In the genomic region with DNA sequence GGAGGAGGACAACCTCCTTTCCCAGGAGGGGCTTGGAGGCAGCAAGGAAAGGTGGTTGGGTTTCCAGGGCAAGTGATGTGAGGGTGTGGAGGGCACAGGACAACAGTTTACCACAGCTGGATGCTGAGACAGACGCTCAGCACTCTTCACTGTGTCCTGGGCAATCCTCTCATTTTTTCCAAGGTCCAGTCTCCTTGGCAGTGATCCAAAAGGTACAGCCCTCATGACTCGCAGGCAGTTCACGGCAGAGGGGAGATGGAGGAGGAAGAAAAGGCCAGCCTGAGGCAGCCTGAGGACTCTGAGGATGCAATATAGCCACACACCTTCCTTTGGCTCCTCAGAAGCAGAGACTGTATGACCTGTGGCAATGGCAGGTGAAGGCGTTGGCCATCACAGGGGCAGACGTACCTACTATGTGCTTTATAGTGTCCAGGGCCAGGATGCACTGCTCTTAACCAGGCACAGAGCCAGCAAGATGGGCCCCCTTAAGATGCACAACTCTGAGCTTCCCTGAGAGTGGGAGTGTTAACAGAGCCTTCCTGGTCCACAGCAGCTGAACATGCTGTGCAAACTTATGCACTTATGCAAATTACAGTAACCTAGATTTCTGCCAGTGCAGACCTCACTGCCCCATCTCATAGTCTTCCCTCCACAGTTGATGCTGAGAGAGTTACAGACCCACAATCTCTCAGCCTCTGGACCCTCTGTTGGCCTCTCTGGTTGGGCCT, we compare ENCODE assay signal across 25 mouse cellular contexts.
DNase-seq lines count a peak whose midpoint lies in the region; ATAC-seq and TF ChIP-seq lines count a peak whose summit lies in the region.
"Had no signal": no experiment of that assay in that cellular context is flagged by ENCODE, and none has a peak within 500 bp of the region (broad histone marks: within the 10 kb centered on the region; RNA-seq: fewer than 3 reads in every experiment).

No protein-coding gene starts in this region.

- 0 out of 2 replicates have a peak overlapping the region, but pooled peaks have one; percentile 50 for H3K27ac ChIP-seq in limb, embryonic 12.5 days
- no peak overlapping the region for H3K27ac ChIP-seq in limb, embryonic 10.5 days
- H3K27ac ChIP-seq in midbrain, embryonic 10.5 days (replicated peaks): peak overlapping the region; percentile 33; the same call in 1 of the 2 replicates
- no peak overlapping the region for H3K27ac ChIP-seq in midbrain, postnatal 0 days (ENCODE audit: low read depth, low read length)
- peak overlapping the region; percentile 48; the same call in 1 of the 2 replicates for H3K27ac ChIP-seq in embryonic facial prominence, embryonic 10.5 days (replicated peaks)
- H3K27ac ChIP-seq: forebrain, embryonic 10.5 days; forebrain, embryonic 13.5 days; gastrocnemius, adult 2 months; heart, embryonic 13.5 days; hindbrain, embryonic 14.5 days; hindbrain, postnatal 0 days had no signal

- no peaks in the 10 kb centered on the region for H3K9me3 ChIP-seq in limb, embryonic 12.5 days
- H3K9me3 ChIP-seq in limb, embryonic 10.5 days (replicated peaks): no peaks in the 10 kb centered on the region
- H3K9me3 ChIP-seq in midbrain, embryonic 10.5 days (replicated peaks): no peaks in the 10 kb centered on the region
- H3K9me3 ChIP-seq in midbrain, postnatal 0 days (ENCODE audit: low read length): no peaks in the 10 kb centered on the region
- H3K9me3 ChIP-seq in embryonic facial prominence, embryonic 10.5 days: no peaks in the 10 kb centered on the region
- H3K9me3 ChIP-seq: forebrain, embryonic 10.5 days; forebrain, embryonic 13.5 days; heart, embryonic 13.5 days had no signal

- no peak for TF ChIP-seq CTCF in midbrain, postnatal 0 days (IDR thresholded peaks at IDR 0.05)

- no peak overlapping the region for H3K4me2 ChIP-seq in limb, embryonic 12.5 days
- no peak overlapping the region for H3K4me2 ChIP-seq in midbrain, postnatal 0 days (ENCODE audit: low read depth, low read length, poor library complexity, severe bottlenecking)
- H3K4me2 ChIP-seq: forebrain, embryonic 13.5 days; heart, embryonic 13.5 days; hindbrain, embryonic 14.5 days had no signal

- H3K4me1 ChIP-seq in limb, embryonic 12.5 days (replicated peaks): peaks cover 22% of the 10 kb centered on the region
- H3K4me1 ChIP-seq in limb, embryonic 10.5 days: peaks cover 16% of the 10 kb centered on the region
- peaks cover 11% of the 10 kb centered on the region for H3K4me1 ChIP-seq in midbrain, embryonic 10.5 days
- no peaks in the 10 kb centered on the region for H3K4me1 ChIP-seq in midbrain, postnatal 0 days (ENCODE audit: insufficient read depth, low read length)
- H3K4me1 ChIP-seq in embryonic facial prominence, embryonic 10.5 days: peaks cover 22% of the 10 kb centered on the region
- H3K4me1 ChIP-seq: forebrain, embryonic 13.5 days; heart, embryonic 13.5 days had no signal

- H3K4me3 ChIP-seq in limb, embryonic 12.5 days (replicated peaks): no peak overlapping the region
- H3K4me3 ChIP-seq in limb, embryonic 10.5 days: no peak overlapping the region
- H3K4me3 ChIP-seq in midbrain, embryonic 10.5 days: no peak overlapping the region
- H3K4me3 ChIP-seq in midbrain, postnatal 0 days (ENCODE audit: low read depth, low read length): no peak overlapping the region
- H3K4me3 ChIP-seq in embryonic facial prominence, embryonic 10.5 days: no peak overlapping the region
- H3K4me3 ChIP-seq: forebrain, embryonic 10.5 days; forebrain, embryonic 13.5 days; gastrocnemius, adult 2 months; heart, embryonic 13.5 days had no signal

- peak; percentile 64; the same call in 1 of the 2 replicates for ATAC-seq in frontal cortex, adult (ENCODE audit: low TSS enrichment)
- no peak for ATAC-seq in limb, embryonic 12.5 days (ENCODE audit: insufficient number of reproducible peaks, insufficient read depth, low FRiP score, low TSS enrichment, low read depth)
- ATAC-seq in midbrain, postnatal 0 days (ENCODE audit: low FRiP score): no peak
- ATAC-seq: forebrain, embryonic 13.5 days; forebrain, embryonic 16.5 days; hindbrain, postnatal 0 days; inflammation-experienced regulatory T-cells, adult 6 months; Patski had no signal

- no peaks in the 10 kb centered on the region for H3K36me3 ChIP-seq in limb, embryonic 12.5 days
- H3K36me3 ChIP-seq in limb, embryonic 10.5 days: no peaks in the 10 kb centered on the region
- no peaks in the 10 kb centered on the region for H3K36me3 ChIP-seq in midbrain, embryonic 10.5 days
- H3K36me3 ChIP-seq in midbrain, postnatal 0 days (ENCODE audit: insufficient read depth, low read length): no peaks in the 10 kb centered on the region
- no peaks in the 10 kb centered on the region for H3K36me3 ChIP-seq in embryonic facial prominence, embryonic 10.5 days (replicated peaks)
- H3K36me3 ChIP-seq: forebrain, embryonic 10.5 days; heart, embryonic 13.5 days had no signal

- no peak for DNase-seq in frontal cortex, postnatal 10 days (ENCODE audit: low spot score in 2 of 2)
- no peak for DNase-seq in limb, embryonic 10.5 days (ENCODE audit: low spot score)
- DNase-seq in midbrain, embryonic 10.5 days (ENCODE audit: low spot score): no peak
- no peak for DNase-seq in midbrain, postnatal 0 days (ENCODE audit: low spot score)
- no peak for DNase-seq in embryonic facial prominence, embryonic 10.5 days (ENCODE audit: low spot score)
- DNase-seq in thymus, postnatal 25 days: no peak
- DNase-seq: cerebellum, adult 11 months; cerebellum, adult 2 months; cerebellum, postnatal 10 days; cerebellum, postnatal 36 days; gastrocnemius, adult 2 months; gastrocnemius, postnatal 14 days; heart, adult 18-20 months; heart, postnatal 14 days; heart, postnatal 4 days had no signal

- 63% methylated on average over 5 of the region's 5 CpGs for WGBS in limb, embryonic 12.5 days
- WGBS in limb, embryonic 10.5 days: 86% methylated on average over 5 of the region's 5 CpGs
- 88% methylated on average over 5 of the region's 5 CpGs for WGBS in midbrain, embryonic 10.5 days
- WGBS in midbrain, postnatal 0 days: 61% methylated on average over 5 of the region's 5 CpGs
- WGBS in embryonic facial prominence, embryonic 10.5 days: 80% methylated on average over 5 of the region's 5 CpGs

- no peak overlapping the region for H3K9ac ChIP-seq in limb, embryonic 12.5 days (replicated peaks)
- no peak overlapping the region for H3K9ac ChIP-seq in midbrain, postnatal 0 days (replicated peaks; ENCODE audit: low read length, poor library complexity, severe bottlenecking)
- H3K9ac ChIP-seq: forebrain, embryonic 13.5 days; heart, embryonic 13.5 days; hindbrain, embryonic 14.5 days had no signal

- H3K27me3 ChIP-seq in limb, embryonic 12.5 days: 0 out of 2 replicates have a peak, but pooled peaks cover 9% of the 10 kb centered on the region
- H3K27me3 ChIP-seq in limb, embryonic 10.5 days (ENCODE audit: low read depth, poor library complexity, severe bottlenecking): no peaks in the 10 kb centered on the region
- no peaks in the 10 kb centered on the region for H3K27me3 ChIP-seq in midbrain, embryonic 10.5 days (ENCODE audit: low read depth, poor library complexity, severe bottlenecking)
- H3K27me3 ChIP-seq in midbrain, postnatal 0 days (ENCODE audit: insufficient read depth, low read length): no peaks in the 10 kb centered on the region
- no peaks in the 10 kb centered on the region for H3K27me3 ChIP-seq in embryonic facial prominence, embryonic 10.5 days (replicated peaks; ENCODE audit: low read depth, poor library complexity, severe bottlenecking)
- H3K27me3 ChIP-seq: forebrain, embryonic 13.5 days; Patski had no signal

Comparison
In these comparisons a context has a peak if more than half of its experiments do, and no peak if none do; other contexts are left out.
1. H3K27ac ChIP-seq: peak in limb, embryonic 12.5 days (single experiment), midbrain, embryonic 10.5 days (single experiment) and embryonic facial prominence, embryonic 10.5 days (single experiment); none in limb, embryonic 10.5 days (single experiment) and midbrain, postnatal 0 days (single experiment).